Mouse (Mus musculus): Measurements from ENCODE around the gene Pafah1b1. TPM values are rescaled to one million over a fixed set of nuclear protein-coding genes. Genes with fewer than 3 reads are reported as not detected.

The Pafah1b1 gene
- total and polyA plus RNA-seq, 2 experiments from 2014 or later: 79.2 to 206 TPM

DNA sequence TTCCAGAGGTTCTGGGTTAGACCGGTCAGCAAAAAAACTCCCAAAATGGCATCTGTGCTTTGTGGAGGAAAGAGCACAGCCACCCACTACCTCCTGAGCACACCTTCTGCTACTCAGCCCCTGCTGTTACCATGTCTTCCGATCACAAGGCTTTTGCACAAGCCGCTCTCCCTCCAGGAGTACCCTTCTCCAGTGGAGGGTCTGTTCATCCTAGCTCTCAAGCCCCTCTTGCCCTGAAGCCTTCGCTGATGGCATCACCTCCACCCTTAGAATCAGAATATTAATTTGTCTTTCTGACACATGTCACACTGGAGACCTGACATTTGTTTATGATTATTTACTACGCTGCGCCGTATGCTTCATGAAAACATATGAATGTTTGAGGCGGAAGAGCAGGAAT is 87.0 kb downstream of the Pafah1b1 start:
- DNase-seq (ENCODE audit: low spot score) (no peak), ATAC-seq (ENCODE audit: low FRiP score) (0 out of 2 replicates have a peak, but pooled peaks have one; percentile 1)
- no peak for TF ChIP-seq CTCF (IDR thresholded peaks at IDR 0.05)

DNA sequence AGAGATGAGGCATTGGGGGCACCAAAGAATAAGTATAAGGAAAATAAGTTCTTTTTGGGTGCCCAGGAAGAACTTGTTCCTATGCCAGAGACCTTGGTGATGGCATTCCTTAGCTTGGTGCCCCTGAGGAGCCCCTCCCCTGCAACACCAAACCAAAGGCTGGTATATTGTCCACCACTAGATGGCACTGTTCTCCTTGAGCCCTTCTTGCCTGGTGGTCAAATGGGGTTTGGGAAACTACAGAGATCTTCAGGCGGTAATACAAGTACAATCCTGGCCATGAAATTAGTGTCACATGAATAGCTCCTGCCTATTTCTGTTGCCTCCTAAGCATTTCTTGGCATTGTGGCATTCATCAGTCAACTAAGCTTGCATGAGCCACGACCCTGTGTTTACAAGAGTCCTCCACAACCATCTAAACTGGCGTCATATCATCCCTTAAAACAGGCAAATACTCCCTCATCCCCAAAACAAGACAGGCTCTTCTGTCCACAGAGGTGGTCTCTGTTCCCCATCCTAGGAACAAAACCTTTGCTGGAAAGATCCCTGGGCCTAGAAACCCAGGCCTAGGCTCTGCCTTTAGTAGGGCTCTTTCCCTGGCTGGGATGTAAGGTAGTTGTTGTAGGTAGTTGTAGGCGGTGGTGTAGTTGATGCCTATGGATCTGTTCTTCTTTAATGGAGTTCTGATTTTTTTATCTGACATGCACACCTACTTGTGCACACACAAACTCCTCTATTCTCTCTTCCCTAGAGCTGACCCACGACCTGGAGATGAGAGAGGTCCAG is 89.8 kb downstream of the Pafah1b1 start:
- 71% methylated on average over 5 of the region's 5 CpGs for WGBS

More for the DNA sequence above, 87.0 kb downstream of the Pafah1b1 start:
- H3K9ac ChIP-seq (replicated peaks; ENCODE audit: low read length, poor library complexity, severe bottlenecking): peak overlapping the region; percentile 88
- peak overlapping the region; percentile 55 for H3K4me3 ChIP-seq (ENCODE audit: low read depth, low read length)
- peak overlapping the region; percentile 91 for H3K4me2 ChIP-seq (ENCODE audit: low read depth, low read length, poor library complexity, severe bottlenecking)
- H3K4me1 ChIP-seq (ENCODE audit: insufficient read depth, low read length): peaks cover 3% of the 10 kb centered on the region; the same call in 1 of the 2 replicates
- H3K9me3 ChIP-seq (ENCODE audit: low read length): no peaks in the 10 kb centered on the region
- WGBS: 19% methylated on average over 8 of the region's 8 CpGs
- no peaks in the 10 kb centered on the region for H3K27me3 ChIP-seq (ENCODE audit: insufficient read depth, low read length)
- peaks cover 3% of the 10 kb centered on the region; the same call in 1 of the 2 replicates for H3K36me3 ChIP-seq (ENCODE audit: insufficient read depth, low read length)
- peak overlapping the region; percentile 93 for H3K27ac ChIP-seq (ENCODE audit: low read depth, low read length)

DNA sequence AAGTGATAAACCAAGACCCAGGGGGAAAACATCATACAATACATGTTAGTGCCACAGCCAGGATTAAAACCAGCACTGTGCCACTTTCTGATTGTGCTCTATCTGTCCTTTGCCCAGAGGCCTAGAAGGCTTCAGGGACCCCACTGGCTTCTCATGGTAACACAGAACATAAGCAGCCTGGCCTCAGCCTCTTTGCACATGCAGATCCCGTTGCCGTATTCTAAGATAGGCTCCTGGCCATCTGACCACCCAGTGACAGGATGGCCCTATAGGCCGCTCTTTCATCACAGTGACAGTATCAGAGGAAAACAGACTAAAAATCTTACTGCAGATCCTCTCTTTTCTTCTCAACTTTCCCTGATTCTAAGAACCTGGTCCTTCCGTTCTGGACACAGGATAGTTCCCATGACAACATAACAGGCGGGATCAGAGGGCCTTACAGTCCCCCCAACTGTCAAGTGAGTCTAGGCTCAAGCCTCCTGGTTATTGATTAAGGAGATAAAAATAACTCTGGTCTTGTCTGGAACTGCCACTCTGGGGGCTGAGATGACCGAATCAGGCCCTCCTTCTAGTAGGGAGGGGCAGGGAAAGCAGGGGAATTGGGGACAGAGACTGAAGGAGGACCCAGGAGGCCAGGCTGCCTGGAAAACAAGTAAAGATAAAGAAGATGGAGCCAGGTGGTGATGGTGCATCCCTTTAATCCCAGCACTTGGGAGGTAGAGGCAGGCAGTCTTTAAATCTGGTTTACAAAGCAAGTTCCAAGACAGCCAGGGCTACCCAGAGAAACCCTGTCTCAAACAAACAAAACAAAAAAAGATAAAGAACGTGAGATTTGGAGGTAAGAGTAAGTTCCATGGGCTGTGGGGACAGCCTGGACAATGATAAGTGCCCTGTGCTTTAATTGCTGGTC is 92.3 kb downstream of the Pafah1b1 start:
- ATAC-seq (ENCODE audit: low FRiP score) (no peak), DNase-seq (ENCODE audit: low spot score) (no peak)
- no peak overlapping the region for H3K4me3 ChIP-seq (ENCODE audit: low read depth, low read length)
- H3K27me3 ChIP-seq (ENCODE audit: insufficient read depth, low read length): no peaks in the 10 kb centered on the region
- WGBS: 61% methylated on average over 7 of the region's 7 CpGs
- no peak overlapping the region for H3K27ac ChIP-seq (ENCODE audit: low read depth, low read length)
- no peaks in the 10 kb centered on the region for H3K4me1 ChIP-seq (ENCODE audit: insufficient read depth, low read length)
- no peak overlapping the region for H3K9ac ChIP-seq (replicated peaks; ENCODE audit: low read length, poor library complexity, severe bottlenecking)
- TF ChIP-seq CTCF (IDR thresholded peaks at IDR 0.05): no peak
- peaks cover 6% of the 10 kb centered on the region; the same call in 1 of the 2 replicates for H3K36me3 ChIP-seq (ENCODE audit: insufficient read depth, low read length)
- H3K9me3 ChIP-seq (ENCODE audit: low read length): no peaks in the 10 kb centered on the region
- no peak overlapping the region for H3K4me2 ChIP-seq (ENCODE audit: low read depth, low read length, poor library complexity, severe bottlenecking)

More for the DNA sequence above, 89.8 kb downstream of the Pafah1b1 start:
- no peaks in the 10 kb centered on the region for H3K9me3 ChIP-seq (ENCODE audit: low read length)
- TF ChIP-seq CTCF (IDR thresholded peaks at IDR 0.05): peak; percentile 96
- H3K27me3 ChIP-seq (ENCODE audit: insufficient read depth, low read length): no peaks in the 10 kb centered on the region
- H3K4me2 ChIP-seq (ENCODE audit: low read depth, low read length, poor library complexity, severe bottlenecking): no peak overlapping the region
- peaks cover 3% of the 10 kb centered on the region; the same call in 1 of the 2 replicates for H3K36me3 ChIP-seq (ENCODE audit: insufficient read depth, low read length)
- no peak overlapping the region for H3K9ac ChIP-seq (replicated peaks; ENCODE audit: low read length, poor library complexity, severe bottlenecking)
- ATAC-seq (ENCODE audit: low FRiP score) (no peak), DNase-seq (ENCODE audit: low spot score) (peak; percentile 88)
- H3K4me3 ChIP-seq (ENCODE audit: low read depth, low read length): no peak overlapping the region
- H3K27ac ChIP-seq (ENCODE audit: low read depth, low read length): no peak overlapping the region
- H3K4me1 ChIP-seq (ENCODE audit: insufficient read depth, low read length): peaks cover 3% of the 10 kb centered on the region; the same call in 1 of the 2 replicates

DNA sequence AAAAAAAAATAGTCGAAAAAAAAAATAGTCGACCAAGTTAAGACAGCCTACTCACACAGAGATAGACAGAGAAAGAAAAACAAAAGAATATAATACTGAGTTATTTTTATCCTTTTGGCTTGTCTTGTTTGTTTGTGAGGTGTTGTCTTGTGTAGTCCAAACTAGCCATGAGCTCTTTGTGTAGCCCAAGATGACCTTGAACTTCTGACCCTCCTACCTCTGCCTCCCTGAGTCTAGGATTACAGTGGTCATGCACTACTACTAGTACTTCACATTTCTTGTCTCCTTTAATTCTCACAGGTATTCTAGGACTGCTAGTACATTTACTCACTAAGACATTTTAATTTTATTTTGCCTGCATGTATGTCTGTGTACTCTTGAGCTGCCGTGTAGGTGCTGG is 97.0 kb downstream of the Pafah1b1 start:
- Histone ChIP-seq H3K4me2 (ENCODE audit: low read depth, low read length, poor library complexity, severe bottlenecking) (no peak overlapping the region), H3K27me3 (ENCODE audit: insufficient read depth, low read length) (no peaks in the 10 kb centered on the region), H3K9ac (replicated peaks; ENCODE audit: low read length, poor library complexity, severe bottlenecking) (no peak overlapping the region), H3K4me1 (ENCODE audit: insufficient read depth, low read length) (no peaks in the 10 kb centered on the region), H3K9me3 (ENCODE audit: low read length) (no peaks in the 10 kb centered on the region), H3K27ac (ENCODE audit: low read depth, low read length) (no peak overlapping the region), H3K36me3 (ENCODE audit: insufficient read depth, low read length) (peaks cover 8% of the 10 kb centered on the region; the same call in 1 of the 2 replicates), H3K4me3 (ENCODE audit: low read depth, low read length) (no peak overlapping the region)
- TF ChIP-seq CTCF (IDR thresholded peaks at IDR 0.05): no peak
- ATAC-seq (ENCODE audit: low FRiP score) (no peak), DNase-seq (ENCODE audit: low spot score) (no peak)
- 79% methylated on average over 3 of the region's 3 CpGs for WGBS

DNA sequence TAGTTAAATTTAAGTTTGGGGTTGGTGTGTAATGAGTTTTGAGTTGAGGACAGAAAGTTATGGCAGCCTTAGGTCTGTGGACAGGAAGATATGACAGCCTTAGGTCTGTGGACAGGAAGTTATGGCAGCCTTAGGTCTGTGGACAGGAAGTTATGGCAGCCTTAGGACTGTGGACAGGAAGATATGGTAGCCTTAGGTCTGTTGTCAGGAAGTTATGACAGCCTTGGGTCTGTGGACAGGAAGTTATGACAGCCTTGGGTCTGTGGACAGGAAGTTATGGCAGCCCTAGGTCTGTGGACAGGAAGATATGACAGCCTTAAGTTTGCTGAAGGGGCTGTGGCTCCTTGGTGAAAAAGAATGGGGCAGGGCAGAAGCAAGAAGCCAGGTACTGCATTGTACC is 99.1 kb downstream of the Pafah1b1 start:
- TF ChIP-seq CTCF (IDR thresholded peaks at IDR 0.05): no peak
- H3K36me3 ChIP-seq (ENCODE audit: insufficient read depth, low read length): peaks cover 8% of the 10 kb centered on the region; the same call in 1 of the 2 replicates
- no peak for DNase-seq (ENCODE audit: low spot score)
- no peaks in the 10 kb centered on the region; the same call in 1 of the 2 replicates for H3K4me1 ChIP-seq (ENCODE audit: insufficient read depth, low read length)
- no peak overlapping the region for H3K9ac ChIP-seq (replicated peaks; ENCODE audit: low read length, poor library complexity, severe bottlenecking)
- no peak overlapping the region for H3K4me3 ChIP-seq (ENCODE audit: low read depth, low read length)
- H3K27me3 ChIP-seq (ENCODE audit: insufficient read depth, low read length): no peaks in the 10 kb centered on the region
- no peaks in the 10 kb centered on the region for H3K9me3 ChIP-seq (ENCODE audit: low read length)
- H3K27ac ChIP-seq (ENCODE audit: low read depth, low read length): no peak overlapping the region
- no peak overlapping the region for H3K4me2 ChIP-seq (ENCODE audit: low read depth, low read length, poor library complexity, severe bottlenecking)
- ATAC-seq (ENCODE audit: low FRiP score): no peak

Other genes with a start within 250 kb of the Pafah1b1 start
- 48.2 and 49.1 TPM in 2 replicates for gene Rap1gap2, start 113.8 kb downstream of the Pafah1b1 start, total RNA-seq (2014; rRNA removed)
- 11.0 and 12.1 TPM in 2 replicates for gene Rap1gap2, start 113.8 kb downstream of the Pafah1b1 start, polyA plus RNA-seq (2015; fragmentation: Nextera tagmentation; extraction: Ambion mirVana)
- 12.4 and 14.6 TPM in 2 replicates for gene Ccdc92b, start 105.1 kb downstream of the Pafah1b1 start, total RNA-seq (2014; rRNA removed)
- 3.3 and 3.4 TPM in 2 replicates for gene Ccdc92b, start 105.1 kb downstream of the Pafah1b1 start, polyA plus RNA-seq (2015; fragmentation: Nextera tagmentation; extraction: Ambion mirVana)
- 71.5 and 106 TPM in 2 replicates for gene Cluh, start 75.2 kb downstream of the Pafah1b1 start, total RNA-seq (2014; rRNA removed)
- gene Cluh, start 75.2 kb downstream of the Pafah1b1 start, polyA plus RNA-seq (2015; fragmentation: Nextera tagmentation; extraction: Ambion mirVana): 17.0 and 18.4 TPM in 2 replicates
- gene Mettl16, start 46.2 kb upstream of the Pafah1b1 start, total RNA-seq (2014; rRNA removed): 13.1 and 16.6 TPM in 2 replicates
- 23.3 and 28.7 TPM in 2 replicates for gene Mettl16, start 46.2 kb upstream of the Pafah1b1 start, polyA plus RNA-seq (2015; fragmentation: Nextera tagmentation; extraction: Ambion mirVana)
- gene Mnt, start 106.2 kb upstream of the Pafah1b1 start, total RNA-seq (2014; rRNA removed): 17.6 and 18.6 TPM in 2 replicates
- gene Mnt, start 106.2 kb upstream of the Pafah1b1 start, polyA plus RNA-seq (2015; fragmentation: Nextera tagmentation; extraction: Ambion mirVana): 7.4 and 8.4 TPM in 2 replicates
- 49.1 and 62.8 TPM in 2 replicates for gene Sgsm2, start 172.4 kb upstream of the Pafah1b1 start, total RNA-seq (2014; rRNA removed)
- gene Sgsm2, start 172.4 kb upstream of the Pafah1b1 start, polyA plus RNA-seq (2015; fragmentation: Nextera tagmentation; extraction: Ambion mirVana): 28.1 and 28.8 TPM in 2 replicates
- gene Tsr1, start 173.4 kb upstream of the Pafah1b1 start, total RNA-seq (2014; rRNA removed): 23.6 and 28.6 TPM in 2 replicates
- gene Tsr1, start 173.4 kb upstream of the Pafah1b1 start, polyA plus RNA-seq (2015; fragmentation: Nextera tagmentation; extraction: Ambion mirVana): 21.2 and 22.9 TPM in 2 replicates
- gene Smg6, start 201.2 kb upstream of the Pafah1b1 start, total RNA-seq (2014; rRNA removed): 26.6 and 27.7 TPM in 2 replicates
- 10.0 and 11.9 TPM in 2 replicates for gene Smg6, start 201.2 kb upstream of the Pafah1b1 start, polyA plus RNA-seq (2015; fragmentation: Nextera tagmentation; extraction: Ambion mirVana)
- gene Srr, start 201.3 kb upstream of the Pafah1b1 start, total RNA-seq (2014; rRNA removed): 40.5 and 43.1 TPM in 2 replicates
- gene Srr, start 201.3 kb upstream of the Pafah1b1 start, polyA plus RNA-seq (2015; fragmentation: Nextera tagmentation; extraction: Ambion mirVana): 35.6 and 37.6 TPM in 2 replicates

Measured in midbrain, postnatal 0 days (tissue).